Mouse (Mus musculus): ENCODE measurements around the gene Kbtbd12. TPM values are rescaled to one million over a fixed set of nuclear protein-coding genes. Genes with fewer than 3 reads are reported as not detected.

Gene Kbtbd12
- polyA plus RNA-seq, 1 experiment = 0.19 TPM

- no peak for TF ChIP-seq POLR2A (IDR thresholded peaks at IDR 0.05; ENCODE audit: low read depth, low read length)
- no peak for TF ChIP-seq CTCF (IDR thresholded peaks at IDR 0.05; ENCODE audit: extremely low read depth, insufficient read depth, insufficient read length, insufficient replicate concordance)
- Histone ChIP-seq H3K4me1 (ENCODE audit: control insufficient read depth, insufficient read depth, insufficient read length) (peaks cover 2% of the 10 kb centered on the region; the same call in 1 of the 2 replicates), H3K4me3 (ENCODE audit: extremely low read depth, insufficient read depth, insufficient read length) (no peak overlapping the region), H3K36me3 (ENCODE audit: control insufficient read depth, insufficient read depth, low read length) (peaks cover 39% of the 10 kb centered on the region), H3K27ac (ENCODE audit: insufficient read depth, low read length) (no peak overlapping the region), H3K27me3 (ENCODE audit: control insufficient read depth, insufficient read depth, low read length) (no peaks in the 10 kb centered on the region)
- no peak for DNase-seq (ENCODE audit: low read depth in 1 of 2, low spot score in 2 of 2)
- WGBS = 94% methylated on average over 4 of the region's 4 CpGs
These were observed 123.2 kb downstream of the Kbtbd12 start for GRCm38 (mm10) chr6:88514546-88514945.

DNA sequence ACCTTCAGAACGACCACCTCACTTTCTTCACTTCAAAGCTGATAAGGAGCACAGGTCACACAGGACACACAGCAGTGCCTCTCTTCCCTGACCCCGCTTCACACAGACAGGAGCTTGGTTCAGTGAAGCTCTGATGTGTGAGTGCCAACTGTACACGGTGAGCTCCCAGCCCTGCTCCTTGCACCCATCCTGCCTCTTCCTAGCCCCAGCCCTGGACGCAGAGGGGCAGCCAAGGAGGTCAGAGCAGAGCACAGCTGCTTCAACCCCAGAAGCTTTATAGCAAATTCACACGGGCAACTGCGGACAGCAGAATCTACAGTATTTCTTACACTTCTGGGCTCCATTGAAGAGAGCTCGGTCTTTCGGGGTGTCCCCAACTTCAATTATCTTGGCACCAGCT lies 123.8 kb downstream of the Kbtbd12 start:
- no peak overlapping the region for H3K4me3 ChIP-seq (ENCODE audit: extremely low read depth, insufficient read depth, insufficient read length)
- WGBS = 92% methylated on average over 8 of the region's 8 CpGs

DNA sequence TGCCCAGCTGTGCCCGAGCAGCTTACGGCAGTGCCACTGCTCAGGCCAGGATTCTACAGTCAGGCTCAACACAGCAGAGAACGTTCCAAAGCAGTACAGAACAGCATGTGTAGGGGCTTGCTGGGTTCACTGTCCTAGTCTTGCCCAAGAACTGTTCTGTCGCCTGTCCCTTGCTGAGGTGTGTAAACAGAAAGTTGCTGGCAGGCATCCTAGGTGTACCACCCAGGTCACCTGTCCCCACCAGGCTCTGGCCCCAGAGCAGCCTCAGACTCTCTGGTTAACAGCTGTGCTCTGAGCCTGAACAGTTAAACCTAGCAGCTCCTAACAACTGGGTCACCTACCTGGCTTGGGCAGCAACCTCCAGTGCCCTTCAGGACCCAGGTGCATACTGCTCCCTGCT lies 134.7 kb downstream of the Kbtbd12 start:
- Histone ChIP-seq H3K36me3 (ENCODE audit: control insufficient read depth, insufficient read depth, low read length) (peaks cover 54% of the 10 kb centered on the region), H3K27me3 (ENCODE audit: control insufficient read depth, insufficient read depth, low read length) (peaks cover 2% of the 10 kb centered on the region; the same call in 1 of the 2 replicates), H3K27ac (ENCODE audit: insufficient read depth, low read length) (peak overlapping the region; percentile 65; the same call in 1 of the 2 replicates), H3K4me1 (ENCODE audit: control insufficient read depth, insufficient read depth, insufficient read length) (peaks cover 5% of the 10 kb centered on the region; the same call in 1 of the 2 replicates), H3K4me3 (ENCODE audit: extremely low read depth, insufficient read depth, insufficient read length) (no peak overlapping the region)
- WGBS = 80% methylated on average over 4 of the region's 4 CpGs
- TF ChIP-seq CTCF (IDR thresholded peaks at IDR 0.05; ENCODE audit: extremely low read depth, insufficient read depth, insufficient read length, insufficient replicate concordance) (no peak), POLR2A (IDR thresholded peaks at IDR 0.05; ENCODE audit: low read depth, low read length) (no peak)
- no peak for DNase-seq (ENCODE audit: low read depth in 1 of 2, low spot score in 2 of 2)

More for the DNA sequence above, 123.8 kb downstream of the Kbtbd12 start:
- no peak for DNase-seq (ENCODE audit: low read depth in 1 of 2, low spot score in 2 of 2)
- no peak for TF ChIP-seq CTCF (IDR thresholded peaks at IDR 0.05; ENCODE audit: extremely low read depth, insufficient read depth, insufficient read length, insufficient replicate concordance)
- TF ChIP-seq POLR2A (IDR thresholded peaks at IDR 0.05; ENCODE audit: low read depth, low read length) = no peak
- Histone ChIP-seq H3K36me3 (ENCODE audit: control insufficient read depth, insufficient read depth, low read length) (peaks cover 42% of the 10 kb centered on the region), H3K27ac (ENCODE audit: insufficient read depth, low read length) (no peak overlapping the region), H3K4me1 (ENCODE audit: control insufficient read depth, insufficient read depth, insufficient read length) (no peaks in the 10 kb centered on the region; the same call in 1 of the 2 replicates), H3K27me3 (ENCODE audit: control insufficient read depth, insufficient read depth, low read length) (no peaks in the 10 kb centered on the region)

DNA sequence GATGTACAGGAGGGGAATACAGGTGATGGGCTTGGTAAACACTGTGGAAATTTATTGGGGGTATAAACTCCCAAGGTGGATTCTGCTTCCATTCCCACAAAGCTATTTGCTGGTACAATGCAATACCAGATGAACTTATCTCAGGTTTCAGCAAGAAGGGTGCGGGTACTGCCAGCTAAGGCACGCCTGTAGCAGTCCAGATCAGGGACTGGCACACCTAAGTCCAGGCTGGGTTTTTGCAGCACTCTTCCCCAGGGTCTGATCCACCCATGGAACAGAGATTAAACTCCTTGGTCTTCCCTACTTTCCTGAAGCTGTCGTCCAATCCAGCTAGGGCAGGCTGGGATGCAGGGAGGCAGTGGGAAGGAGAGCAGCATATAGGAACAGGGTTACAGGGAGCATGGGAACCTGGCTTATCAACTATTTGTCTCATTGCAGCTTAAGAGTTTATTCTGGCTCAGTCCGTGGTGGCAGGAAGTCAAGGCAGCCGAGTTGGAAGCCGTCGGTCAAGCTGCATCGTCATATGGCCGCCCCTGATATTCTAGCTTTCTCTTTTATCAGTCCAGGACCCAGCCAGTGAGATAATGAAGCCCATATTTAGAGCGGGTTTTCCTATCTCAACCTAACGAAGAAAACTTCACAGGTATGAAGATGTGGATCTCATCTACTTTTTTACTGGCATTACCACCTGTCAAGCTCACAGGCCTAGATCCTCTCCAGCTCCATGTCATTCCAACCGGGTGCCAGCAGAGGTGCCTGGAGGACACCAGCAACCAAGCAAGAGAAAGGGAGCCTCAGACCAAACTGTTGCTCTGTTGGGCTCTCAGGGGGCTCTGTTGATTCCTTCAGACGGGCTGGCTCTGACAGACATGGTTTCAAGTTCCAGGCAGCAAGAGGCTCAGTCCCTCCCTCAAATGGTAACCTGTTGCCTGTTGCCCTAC lies 135.4 kb downstream of the Kbtbd12 start:
- no peak for DNase-seq (ENCODE audit: low read depth in 1 of 2, low spot score in 2 of 2)
- Histone ChIP-seq H3K4me1 (ENCODE audit: control insufficient read depth, insufficient read depth, insufficient read length) (peaks cover 5% of the 10 kb centered on the region; the same call in 1 of the 2 replicates), H3K36me3 (ENCODE audit: control insufficient read depth, insufficient read depth, low read length) (peaks cover 47% of the 10 kb centered on the region), H3K27me3 (ENCODE audit: control insufficient read depth, insufficient read depth, low read length) (peaks cover 2% of the 10 kb centered on the region; the same call in 1 of the 2 replicates), H3K4me3 (ENCODE audit: extremely low read depth, insufficient read depth, insufficient read length) (no peak overlapping the region), H3K27ac (ENCODE audit: insufficient read depth, low read length) (peak overlapping the region; percentile 75)
- 75% methylated on average over 13 of the region's 13 CpGs for WGBS
- no peak for TF ChIP-seq POLR2A (IDR thresholded peaks at IDR 0.05; ENCODE audit: low read depth, low read length)
- no peak for TF ChIP-seq CTCF (IDR thresholded peaks at IDR 0.05; ENCODE audit: extremely low read depth, insufficient read depth, insufficient read length, insufficient replicate concordance)

GRCm38 (mm10) chr6:88500405-88500767 lies 137.4 kb downstream of the Kbtbd12 start:
- H3K36me3 ChIP-seq (ENCODE audit: control insufficient read depth, insufficient read depth, low read length) = peaks cover 35% of the 10 kb centered on the region
- H3K4me1 ChIP-seq (ENCODE audit: control insufficient read depth, insufficient read depth, insufficient read length) = peaks cover 5% of the 10 kb centered on the region; the same call in 1 of the 2 replicates
- DNase-seq (ENCODE audit: low read depth in 1 of 2, low spot score in 2 of 2) = no peak
- peak overlapping the region; percentile 41; the same call in 1 of the 2 replicates for H3K4me3 ChIP-seq (ENCODE audit: extremely low read depth, insufficient read depth, insufficient read length)
- TF ChIP-seq CTCF (IDR thresholded peaks at IDR 0.05; ENCODE audit: extremely low read depth, insufficient read depth, insufficient read length, insufficient replicate concordance) (no peak), POLR2A (IDR thresholded peaks at IDR 0.05; ENCODE audit: low read depth, low read length) (no peak)
- peaks cover 2% of the 10 kb centered on the region; the same call in 1 of the 2 replicates for H3K27me3 ChIP-seq (ENCODE audit: control insufficient read depth, insufficient read depth, low read length)
- WGBS = 10% methylated on average over 3 of the region's 3 CpGs
- no peak overlapping the region for H3K27ac ChIP-seq (ENCODE audit: insufficient read depth, low read length)

- H3K27ac ChIP-seq (ENCODE audit: insufficient read depth, low read length) = no peak overlapping the region
- peaks cover 5% of the 10 kb centered on the region; the same call in 1 of the 2 replicates for H3K4me1 ChIP-seq (ENCODE audit: control insufficient read depth, insufficient read depth, insufficient read length)
- H3K36me3 ChIP-seq (ENCODE audit: control insufficient read depth, insufficient read depth, low read length) = peaks cover 29% of the 10 kb centered on the region
- peaks cover 2% of the 10 kb centered on the region; the same call in 1 of the 2 replicates for H3K27me3 ChIP-seq (ENCODE audit: control insufficient read depth, insufficient read depth, low read length)
- WGBS = 7% methylated on average over 76 of the region's 76 CpGs
- DNase-seq (ENCODE audit: low read depth in 1 of 2, low spot score in 2 of 2) = peak in 1 of 2 experiments; percentile 27
- H3K4me3 ChIP-seq (ENCODE audit: extremely low read depth, insufficient read depth, insufficient read length) = peak overlapping the region; percentile 41; the same call in 1 of the 2 replicates
- TF ChIP-seq CTCF (IDR thresholded peaks at IDR 0.05; ENCODE audit: extremely low read depth, insufficient read depth, insufficient read length, insufficient replicate concordance) (peak; percentile 69), POLR2A (IDR thresholded peaks at IDR 0.05; ENCODE audit: low read depth, low read length) (no peak)
These were observed 138.0 kb downstream of the Kbtbd12 start for GRCm38 (mm10) chr6:88499481-88500404.

Other genes with a start within 250 kb of the Kbtbd12 start
- gene Eefsec, start 191.4 kb downstream of the Kbtbd12 start, polyA plus RNA-seq (2012; rRNA removed) = 18.1 and 23.6 TPM in 2 replicates
- gene Ruvbl1, start 172.5 kb downstream of the Kbtbd12 start, polyA plus RNA-seq (2012; rRNA removed) = 19.3 and 25.1 TPM in 2 replicates
- 147 and 172 TPM in 2 replicates for gene Sec61a1, start 119.0 kb downstream of the Kbtbd12 start, polyA plus RNA-seq (2012; rRNA removed)
- 43.1 and 44.9 TPM in 2 replicates for gene Mgll, start 86.5 kb upstream of the Kbtbd12 start, polyA plus RNA-seq (2012; rRNA removed)
- 80.8 and 103 TPM in 2 replicates for gene Abtb1, start 204.0 kb upstream of the Kbtbd12 start, polyA plus RNA-seq (2012; rRNA removed)
- gene Podxl2, start 237.1 kb upstream of the Kbtbd12 start, polyA plus RNA-seq (2012; rRNA removed) = 7.7 and 12.5 TPM in 2 replicates